Mouse (Mus musculus) neural tube, embryonic 15.5 days (tissue): ENCODE measurements at regions not wholly inside any gene's neighbourhood (a gene's known extent, or its start where the extent isn't known, plus 50 kb on each side); places are given as distances from the start of the nearest gene placed in this dataset.
A peak's percentile ranks its signal among the peaks of the same experiment; 100 is the strongest.

Experiments used
- ATAC-seq: fragments of 200-750 bp; cut with Nextera tagmentation; 2 replicates; pipeline ENCODE4 v1.8.0; 2017; ENCODE audit warnings: mild to moderate bottlenecking, moderate TSS enrichment, moderate library complexity; ENCODE audit not compliant: low FRiP score
- H3K27ac ChIP-seq: fragments of 300-500 bp; sonication (generic); replicated peaks from 2 replicates; pipeline ENCODE4 v1.5.1; 2015; ENCODE audit warnings: mild to moderate bottlenecking, inconsistent platforms
- H3K27me3 ChIP-seq: fragments of 300-500 bp; sonication (generic); replicated peaks from 2 replicates; pipeline ENCODE4 v1.6.1; 2015; ENCODE audit warnings: inconsistent platforms
- H3K36me3 ChIP-seq: fragments of 300-500 bp; sonication (generic); 2 replicates; pipeline ENCODE4 v1.6.1; 2015; ENCODE audit warnings: inconsistent platforms
- H3K4me1 ChIP-seq: fragments of 300-500 bp; sonication (generic); 2 replicates; pipeline ENCODE4 v1.6.1; 2015; ENCODE audit warnings: inconsistent platforms
- H3K4me2 ChIP-seq: fragments of 300-500 bp; sonication (generic); 2 replicates; pipeline ENCODE4 v1.6.1; 2015; ENCODE audit warnings: inconsistent platforms, mild to moderate bottlenecking, moderate library complexity
- H3K4me3 ChIP-seq: fragments of 300-500 bp; sonication (generic); replicated peaks from 2 replicates; pipeline ENCODE4 v1.5.1; 2015; ENCODE audit warnings: mild to moderate bottlenecking, inconsistent platforms
- H3K9ac ChIP-seq: fragments of 300-500 bp; sonication (generic); replicated peaks from 2 replicates; pipeline ENCODE4 v1.6.1; 2015; ENCODE audit warnings: mild to moderate bottlenecking, inconsistent platforms
- H3K9me3 ChIP-seq: fragments of 300-500 bp; sonication (generic); replicated peaks from 2 replicates; pipeline ENCODE4 v1.6.1; 2016; ENCODE audit warnings: inconsistent platforms
- WGBS: fragments of 180-500 bp; shearing (Covaris S2); methylation state at CpG from one replicate; pipeline ENCODE4 v1.1.7; 2015; ENCODE audit warnings: mixed read lengths; 5-methylcytosine and 5-hydroxymethylcytosine counted together

GRCm38 (mm10) chr5:103374162-103374561 lies 50.8 kb upstream of the Ptpn13 start:
- H3K4me1 ChIP-seq: no peaks in the 10 kb centered on the region
- H3K9me3 ChIP-seq: no peaks in the 10 kb centered on the region
- 80% methylated on average over 6 of the region's 6 CpGs for WGBS
- H3K27me3 ChIP-seq: 0 out of 2 replicates have a peak, but pooled peaks cover 4% of the 10 kb centered on the region
- no peak overlapping the region for H3K27ac ChIP-seq
- H3K4me3 ChIP-seq: no peak overlapping the region
- no peak for ATAC-seq
- no peaks in the 10 kb centered on the region for H3K36me3 ChIP-seq
- no peak overlapping the region for H3K4me2 ChIP-seq
- no peak overlapping the region for H3K9ac ChIP-seq

- no peak for ATAC-seq
- H3K9ac ChIP-seq: no peak overlapping the region
- H3K4me3 ChIP-seq: no peak overlapping the region
- no peaks in the 10 kb centered on the region for H3K4me1 ChIP-seq
- 0 out of 2 replicates have a peak, but pooled peaks cover 4% of the 10 kb centered on the region for H3K27me3 ChIP-seq
- H3K27ac ChIP-seq: no peak overlapping the region
- no peaks in the 10 kb centered on the region for H3K36me3 ChIP-seq
- 91% methylated on average over 4 of the region's 4 CpGs for WGBS
- H3K9me3 ChIP-seq: no peaks in the 10 kb centered on the region
- H3K4me2 ChIP-seq: no peak overlapping the region
Observed at GRCm38 (mm10) chr5:103373089-103373488, 51.9 kb upstream of the Ptpn13 start.

GRCm38 (mm10) chr5:103370456-103370855 lies 54.5 kb upstream of the Ptpn13 start:
- no peaks in the 10 kb centered on the region for H3K4me1 ChIP-seq
- H3K27ac ChIP-seq: no peak overlapping the region
- 84% methylated on average over 4 of the region's 4 CpGs for WGBS
- H3K9me3 ChIP-seq: no peaks in the 10 kb centered on the region
- no peak overlapping the region for H3K4me2 ChIP-seq
- no peaks in the 10 kb centered on the region for H3K36me3 ChIP-seq
- 0 out of 2 replicates have a peak, but pooled peaks cover 4% of the 10 kb centered on the region for H3K27me3 ChIP-seq
- H3K4me3 ChIP-seq: no peak overlapping the region
- ATAC-seq: no peak
- no peak overlapping the region for H3K9ac ChIP-seq

GRCm38 (mm10) chr5:103368993-103369392 lies 56.0 kb upstream of the Ptpn13 start:
- no peak for ATAC-seq
- Histone ChIP-seq H3K9me3 (no peaks in the 10 kb centered on the region), H3K9ac (no peak overlapping the region), H3K36me3 (no peaks in the 10 kb centered on the region), H3K27me3 (no peaks in the 10 kb centered on the region), H3K27ac (no peak overlapping the region), H3K4me3 (no peak overlapping the region), H3K4me2 (no peak overlapping the region), H3K4me1 (0 out of 2 replicates have a peak, but pooled peaks cover 5% of the 10 kb centered on the region)
- WGBS: 78% methylated on average over 10 of the region's 10 CpGs

DNA sequence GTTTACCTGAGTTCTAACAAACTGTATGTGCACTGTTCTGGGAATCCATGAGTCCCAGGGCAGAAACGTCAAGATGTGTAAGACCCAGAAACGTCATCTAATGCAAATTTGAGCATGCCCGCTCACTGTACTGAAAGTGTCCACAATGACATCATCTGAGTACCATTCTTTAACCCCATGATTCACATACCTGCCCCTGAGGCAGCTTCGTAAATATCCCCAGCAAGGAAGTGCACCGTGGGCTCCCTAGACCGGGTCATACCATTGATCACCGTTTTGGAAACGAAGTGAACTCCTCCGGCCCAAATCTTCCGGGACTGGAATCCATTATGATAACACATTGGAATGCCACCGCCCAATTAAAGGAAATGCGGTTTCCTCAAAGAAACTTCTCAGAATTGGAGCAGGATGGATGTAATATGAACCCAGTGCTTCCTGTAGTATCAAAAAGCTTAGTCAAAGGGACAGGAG lies 57.8 kb upstream of the Ptpn13 start:
- WGBS: 82% methylated on average over 12 of the region's 12 CpGs
- H3K9ac ChIP-seq: no peak overlapping the region
- no peak overlapping the region for H3K27ac ChIP-seq

DNA sequence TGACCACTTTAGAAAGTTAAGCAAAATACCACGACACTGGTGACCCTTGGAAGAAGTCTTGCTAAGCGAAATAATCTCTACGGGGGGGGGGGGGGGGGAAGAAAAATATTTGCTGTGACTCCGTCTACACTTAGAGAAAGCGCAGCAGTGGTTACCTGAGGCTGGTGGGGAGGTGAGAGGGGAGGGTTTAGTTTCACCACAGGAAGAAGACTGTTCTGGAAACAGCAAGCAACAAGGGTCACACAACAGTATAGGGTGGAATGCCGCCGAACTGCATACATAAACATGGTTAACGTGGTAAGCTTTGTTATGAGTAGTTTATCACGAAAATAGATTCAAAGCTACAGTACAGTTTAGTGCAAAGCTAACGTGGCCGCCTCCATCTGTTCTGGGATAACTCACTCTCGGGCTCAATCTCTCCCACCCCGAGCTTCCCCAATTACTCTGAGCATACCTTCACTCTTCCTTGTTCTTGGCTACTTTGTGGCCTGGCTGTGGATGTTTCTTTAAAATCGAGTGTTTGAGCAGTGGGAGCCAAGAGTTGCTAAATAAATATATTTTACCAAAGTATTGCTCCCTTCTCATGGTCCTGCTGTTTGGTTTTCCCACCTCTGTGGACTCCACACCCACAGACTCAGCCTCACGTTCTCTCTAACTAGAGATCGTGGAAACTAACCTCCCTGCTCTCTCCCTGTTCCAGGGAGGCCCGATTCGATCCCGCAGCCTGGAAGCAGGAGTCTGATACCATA lies 59.1 kb upstream of the Ptpn13 start:
- Histone ChIP-seq H3K27me3 (no peaks in the 10 kb centered on the region), H3K4me1 (0 out of 2 replicates have a peak, but pooled peaks cover 5% of the 10 kb centered on the region), H3K4me3 (no peak overlapping the region), H3K27ac (no peak overlapping the region), H3K9me3 (no peaks in the 10 kb centered on the region), H3K4me2 (no peak overlapping the region), H3K36me3 (no peaks in the 10 kb centered on the region), H3K9ac (no peak overlapping the region)
- WGBS: 90% methylated on average over 19 of the region's 19 CpGs
- ATAC-seq: no peak

More for the DNA sequence above, 57.8 kb upstream of the Ptpn13 start:
- H3K4me3 ChIP-seq: no peak overlapping the region
- H3K4me1 ChIP-seq: 0 out of 2 replicates have a peak, but pooled peaks cover 5% of the 10 kb centered on the region
- no peaks in the 10 kb centered on the region for H3K36me3 ChIP-seq
- no peaks in the 10 kb centered on the region for H3K9me3 ChIP-seq
- ATAC-seq: no peak
- no peaks in the 10 kb centered on the region for H3K27me3 ChIP-seq
- H3K4me2 ChIP-seq: no peak overlapping the region

- Histone ChIP-seq H3K4me3 (no peak overlapping the region), H3K36me3 (no peaks in the 10 kb centered on the region), H3K27me3 (no peaks in the 10 kb centered on the region), H3K9ac (no peak overlapping the region), H3K4me1 (0 out of 2 replicates have a peak, but pooled peaks cover 5% of the 10 kb centered on the region), H3K4me2 (no peak overlapping the region), H3K9me3 (no peaks in the 10 kb centered on the region), H3K27ac (no peak overlapping the region)
- no peak for ATAC-seq
- WGBS: 77% methylated on average over 21 of the region's 21 CpGs
Observed at GRCm38 (mm10) chr5:103364791-103365699, 59.9 kb upstream of the Ptpn13 start.

DNA sequence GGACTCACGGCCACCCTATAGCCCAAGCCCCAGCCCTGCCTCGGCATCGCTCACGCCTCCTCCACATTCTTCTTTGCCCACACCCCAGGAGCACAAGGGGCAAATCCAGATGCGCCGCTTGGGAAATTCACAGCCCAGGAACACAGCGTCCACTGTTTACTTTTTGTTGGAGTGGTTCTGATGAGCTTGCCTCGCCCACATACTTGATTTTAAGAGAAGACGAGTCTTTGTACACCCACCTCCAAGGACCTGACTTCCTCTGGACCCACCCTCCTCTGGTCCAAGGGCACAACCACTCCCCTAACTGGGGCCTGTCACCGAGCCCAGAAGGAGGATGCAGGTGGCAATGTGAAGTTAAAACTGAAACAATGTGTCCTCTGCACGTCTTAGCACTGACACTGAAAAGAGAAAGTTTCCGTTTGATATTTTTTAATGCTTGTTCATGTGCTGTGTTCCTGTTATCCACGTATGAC lies 64.2 kb upstream of the Ptpn13 start:
- H3K4me2 ChIP-seq: no peak overlapping the region
- ATAC-seq: no peak
- 81% methylated on average over 13 of the region's 13 CpGs for WGBS
- no peak overlapping the region for H3K9ac ChIP-seq
- H3K27me3 ChIP-seq: no peaks in the 10 kb centered on the region
- no peak overlapping the region for H3K4me3 ChIP-seq
- H3K27ac ChIP-seq: no peak overlapping the region
- no peaks in the 10 kb centered on the region for H3K36me3 ChIP-seq
- H3K4me1 ChIP-seq: peaks cover 5% of the 10 kb centered on the region; the same call in 1 of the 2 replicates
- H3K9me3 ChIP-seq: no peaks in the 10 kb centered on the region

DNA sequence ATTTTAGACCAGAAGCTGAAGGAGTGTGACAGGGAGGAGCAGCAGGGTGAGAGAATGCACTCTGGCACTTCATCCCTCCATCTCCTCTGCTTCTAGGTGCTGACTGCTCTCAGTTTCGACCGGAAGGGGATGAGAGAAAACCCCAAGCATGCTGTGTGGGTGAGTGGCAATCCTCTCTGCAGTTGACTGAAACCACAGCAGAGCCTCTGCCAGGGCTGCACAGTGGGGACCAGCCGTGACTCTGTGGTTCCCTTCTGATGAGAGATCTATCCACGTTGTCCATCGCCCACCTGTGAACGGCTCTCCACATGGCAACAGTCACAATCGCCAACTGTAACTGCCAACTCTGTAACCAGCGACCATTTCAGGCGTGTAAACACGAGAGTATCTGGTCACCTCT lies 64.6 kb upstream of the Ptpn13 start:
- Histone ChIP-seq H3K27me3 (no peaks in the 10 kb centered on the region), H3K36me3 (no peaks in the 10 kb centered on the region), H3K4me1 (peaks cover 10% of the 10 kb centered on the region; the same call in 1 of the 2 replicates), H3K9ac (no peak overlapping the region), H3K4me2 (no peak overlapping the region), H3K9me3 (no peaks in the 10 kb centered on the region), H3K27ac (no peak overlapping the region), H3K4me3 (no peak overlapping the region)
- WGBS: 87% methylated on average over 10 of the region's 10 CpGs
- ATAC-seq: no peak

GRCm38 (mm10) chr5:103357558-103357957 lies 67.4 kb upstream of the Ptpn13 start:
- Histone ChIP-seq H3K4me3 (no peak overlapping the region), H3K4me2 (no peak overlapping the region), H3K4me1 (peaks cover 5% of the 10 kb centered on the region; the same call in 1 of the 2 replicates), H3K27me3 (0 out of 2 replicates have a peak, but pooled peaks cover 2% of the 10 kb centered on the region), H3K27ac (no peak overlapping the region), H3K9me3 (no peaks in the 10 kb centered on the region), H3K9ac (no peak overlapping the region), H3K36me3 (no peaks in the 10 kb centered on the region)
- WGBS: 85% methylated on average over 5 of the region's 5 CpGs
- ATAC-seq: no peak

DNA sequence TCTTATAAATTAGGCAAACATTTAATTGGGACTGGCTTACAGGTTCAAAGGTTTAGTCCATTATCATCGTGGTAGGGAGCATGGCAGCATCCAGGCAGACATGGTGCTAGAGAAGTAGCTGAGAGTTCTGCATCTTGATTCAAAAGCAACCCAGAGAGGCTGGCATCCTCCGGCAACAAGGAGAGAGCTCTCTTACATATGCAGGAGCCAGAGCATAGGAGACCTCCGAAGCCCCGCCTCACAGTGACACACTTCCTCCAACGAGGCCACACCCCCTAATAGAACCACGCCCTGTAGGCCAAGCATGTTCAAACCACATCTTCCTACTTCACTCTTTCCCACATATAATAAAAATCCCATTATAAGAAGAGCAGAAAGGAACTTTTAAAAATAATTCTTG lies 68.5 kb upstream of the Ptpn13 start:
- no peaks in the 10 kb centered on the region for H3K36me3 ChIP-seq
- H3K27me3 ChIP-seq: 0 out of 2 replicates have a peak, but pooled peaks cover 2% of the 10 kb centered on the region
- peak; percentile 38; the same call in 1 of the 2 replicates for ATAC-seq
- H3K27ac ChIP-seq: no peak overlapping the region
- H3K4me1 ChIP-seq: peaks cover 5% of the 10 kb centered on the region; the same call in 1 of the 2 replicates
- no peak overlapping the region for H3K9ac ChIP-seq
- peak overlapping the region; percentile 53 for H3K4me2 ChIP-seq
- WGBS: 59% methylated on average over 6 of the region's 6 CpGs
- no peak overlapping the region for H3K4me3 ChIP-seq
- H3K9me3 ChIP-seq: no peaks in the 10 kb centered on the region
